Mouse (Mus musculus): ENCODE results near the gene Washc1. TPM values are rescaled to one million over a fixed set of nuclear protein-coding genes. Genes with fewer than 3 reads are reported as not detected.

Washc1 gene
- total RNA-seq, 2 experiments from 2014 or later: 44.2 to 48.1 TPM

GRCm38 (mm10) chr17:66092664-66093063 lies 18.7 kb upstream of the Washc1 start:
- Histone ChIP-seq H3K4me3 (no peak overlapping the region), H3K27ac (peak overlapping the region; percentile 28; the same call in 1 of the 2 replicates)
- DNase-seq (ENCODE audit: low spot score in 2 of 2): no peak
- no peak; the same call in 1 of the 2 replicates for TF ChIP-seq CTCF (conservative IDR thresholded peaks at IDR 0.05)

DNA sequence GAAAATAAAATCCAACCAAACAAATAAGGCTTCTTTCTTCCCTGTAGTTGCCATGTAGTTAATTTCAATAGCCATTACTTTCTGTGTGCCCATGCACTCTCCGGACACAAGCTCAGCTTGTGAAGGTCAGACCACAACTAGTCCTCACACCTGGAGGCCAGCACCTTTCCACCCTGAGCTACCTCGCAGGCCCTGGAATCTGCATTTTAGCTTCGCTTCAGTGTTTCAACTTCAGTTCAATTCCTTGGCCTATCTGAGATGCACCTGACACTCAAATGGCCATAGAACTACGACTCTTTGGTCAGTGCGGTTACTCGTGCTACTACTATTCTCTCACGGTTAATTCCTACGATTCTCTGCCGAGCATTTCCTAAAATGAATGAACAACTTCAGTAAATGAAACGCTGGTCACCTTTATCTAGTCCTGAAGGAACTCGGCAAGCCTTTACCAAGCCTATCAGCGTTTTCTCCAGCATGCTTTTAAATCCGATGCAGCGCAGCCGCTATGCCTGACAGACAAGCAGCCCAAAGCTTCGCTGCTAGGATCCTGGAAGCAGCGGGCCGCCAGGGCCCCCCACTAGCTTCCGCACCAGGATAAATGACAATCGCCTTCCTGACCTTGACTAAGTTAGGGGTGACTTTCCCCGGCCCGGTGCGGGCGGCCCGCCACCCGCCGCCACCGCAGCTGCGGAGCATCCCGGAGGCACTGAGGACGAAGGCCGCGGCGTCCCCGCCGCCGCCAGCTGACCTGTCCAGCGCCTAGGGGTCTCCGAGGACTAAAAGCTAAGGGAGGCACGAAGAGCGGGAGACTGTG lies 10.6 kb upstream of the Washc1 start:
- DNase-seq (ENCODE audit: low spot score in 2 of 2): no peak
- Histone ChIP-seq H3K4me3 (peak overlapping the region; percentile 66), H3K27ac (peak overlapping the region; percentile 99)
- no peak for TF ChIP-seq CTCF (conservative IDR thresholded peaks at IDR 0.05)

- TF ChIP-seq CTCF (conservative IDR thresholded peaks at IDR 0.05): peak; percentile 90
- peak; percentile 90 to 93 for DNase-seq (ENCODE audit: low spot score in 2 of 2)
- peak within 1 kb of the TSS; percentile 66 for H3K4me3 ChIP-seq
- peak within 1 kb of the TSS; percentile 99 for H3K27ac ChIP-seq
Measured at GRCm38 (mm10) chr17:66101380-66102330, 9.7 kb upstream of the Washc1 start, which contains the start of gene Ndufv2. Gene Ndufv2, minus strand, starts transcription at chr17:66101559.

DNA sequence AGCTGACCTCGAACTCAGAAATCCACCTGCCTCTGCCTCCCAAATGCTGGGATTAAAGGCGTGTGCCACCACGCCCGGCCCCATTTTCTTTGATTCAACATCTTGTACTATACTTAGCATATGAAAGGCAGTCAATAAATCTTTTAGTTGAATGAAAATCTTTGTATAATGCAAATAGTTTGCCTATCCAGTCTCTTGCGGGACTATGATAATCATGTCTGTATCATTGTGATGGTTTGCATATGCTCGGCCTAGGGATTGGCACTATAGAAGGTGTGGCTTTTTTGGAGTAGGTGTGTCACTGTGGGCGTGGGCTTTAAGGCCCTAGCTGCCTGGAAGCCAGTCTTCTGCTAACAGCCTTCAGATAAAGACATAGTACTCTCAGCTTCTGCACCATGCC lies 7.3 kb upstream of the Washc1 start:
- no peak overlapping the region for H3K4me3 ChIP-seq
- TF ChIP-seq CTCF (conservative IDR thresholded peaks at IDR 0.05): no peak
- no peak overlapping the region for H3K27ac ChIP-seq
- DNase-seq (ENCODE audit: low spot score in 2 of 2): no peak

DNA sequence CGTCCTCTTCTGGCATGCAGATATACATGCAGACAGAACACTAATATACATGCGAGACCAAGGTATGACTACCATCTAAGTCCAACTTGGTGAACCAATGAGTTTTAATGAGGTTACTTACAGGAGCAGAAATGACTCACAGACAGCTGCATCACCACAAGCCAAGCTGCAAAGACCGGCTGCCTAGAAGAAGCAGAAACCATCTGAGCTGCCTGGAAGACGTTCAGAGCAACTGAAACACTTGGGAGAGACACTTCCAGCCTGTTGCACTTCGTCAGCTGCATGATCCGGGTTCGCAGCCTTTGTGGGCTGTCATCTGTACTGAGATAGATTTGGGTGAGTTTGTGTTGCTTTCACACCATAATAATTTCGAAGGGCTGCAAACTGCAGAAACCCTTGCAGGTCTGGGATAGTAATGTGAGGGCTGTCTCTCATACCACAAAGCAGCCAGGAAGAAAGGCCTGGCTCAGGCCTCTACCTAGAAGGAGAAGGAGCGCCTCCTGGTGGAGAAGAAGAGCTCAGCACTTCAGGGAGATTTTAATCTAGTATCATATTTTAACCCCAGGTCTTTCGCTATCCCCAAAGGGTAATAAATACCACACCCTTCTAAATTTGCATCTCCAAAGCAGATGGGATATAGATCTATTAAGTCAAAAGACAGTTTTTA lies 4.6 kb upstream of the Washc1 start:
- peak; percentile 91 for TF ChIP-seq CTCF (conservative IDR thresholded peaks at IDR 0.05)
- Histone ChIP-seq H3K4me3 (no peak overlapping the region), H3K27ac (no peak overlapping the region; the same call in 1 of the 2 replicates)
- DNase-seq (ENCODE audit: low spot score in 2 of 2): peak; percentile 30 to 67

DNA sequence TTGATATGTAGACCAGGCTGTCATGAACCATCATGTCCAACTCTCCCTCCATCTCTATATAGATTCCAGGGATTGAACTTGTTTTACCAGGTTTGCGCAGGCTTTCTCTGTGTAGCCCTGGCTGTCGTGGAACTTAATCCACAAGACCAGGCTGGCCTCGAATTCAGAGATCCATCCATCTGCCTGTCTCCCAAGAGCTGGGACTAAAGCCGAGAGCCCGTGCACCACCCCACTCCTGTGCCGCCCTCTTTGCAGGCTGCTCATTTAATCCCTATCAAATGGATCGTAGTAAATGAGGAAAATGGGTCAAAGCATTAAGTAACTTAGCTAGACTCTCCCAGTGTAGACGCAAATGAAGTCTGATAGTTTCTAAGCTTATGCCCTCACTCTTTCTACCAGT lies 3.9 kb upstream of the Washc1 start:
- Histone ChIP-seq H3K4me3 (no peak overlapping the region), H3K27ac (no peak overlapping the region)
- no peak for DNase-seq (ENCODE audit: low spot score in 2 of 2)
- no peak for TF ChIP-seq CTCF (conservative IDR thresholded peaks at IDR 0.05)

DNA sequence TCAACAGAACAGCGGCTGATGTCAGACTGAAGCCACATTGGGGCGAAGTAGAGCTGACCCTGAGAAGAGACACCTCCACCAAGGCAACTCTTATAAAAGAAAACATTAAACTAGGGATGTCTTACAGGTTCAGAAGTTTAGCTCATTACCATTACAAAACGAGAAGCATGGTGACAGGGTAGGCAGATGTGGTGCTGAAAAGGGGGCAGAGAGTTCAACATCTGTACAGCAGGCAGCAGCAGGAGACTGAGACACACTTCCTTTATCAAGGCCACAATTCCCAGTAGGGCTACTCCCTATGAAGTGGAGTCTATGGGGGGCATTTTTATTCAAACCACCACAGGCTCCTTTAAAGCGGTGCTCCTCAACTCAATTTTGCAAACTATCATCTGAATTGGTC lies 3.1 kb upstream of the Washc1 start:
- no peak overlapping the region for H3K4me3 ChIP-seq
- TF ChIP-seq CTCF (conservative IDR thresholded peaks at IDR 0.05): no peak
- no peak for DNase-seq (ENCODE audit: low spot score in 2 of 2)
- no peak overlapping the region for H3K27ac ChIP-seq

DNA sequence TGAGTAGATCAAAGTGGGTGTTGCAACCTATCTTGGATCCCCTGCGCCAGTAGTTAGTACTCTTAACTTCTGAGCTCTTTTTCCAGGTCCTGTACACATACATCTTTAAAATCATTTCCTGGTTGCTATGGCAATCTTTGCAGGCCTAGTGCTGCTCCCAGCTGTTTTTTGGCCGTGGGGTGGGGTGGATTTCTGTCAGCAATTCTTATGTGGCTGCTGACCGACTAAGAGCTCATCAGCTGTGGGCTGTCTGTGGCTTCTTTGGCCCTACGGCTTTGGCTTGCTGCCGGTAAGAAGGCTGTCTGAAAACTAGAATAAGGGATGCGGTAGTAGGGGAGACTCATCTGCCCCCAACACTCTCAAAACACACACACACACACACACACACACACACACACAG lies 599 bp upstream of the Washc1 start:
- Histone ChIP-seq H3K4me3 (no peak overlapping the region; the same call in 1 of the 2 replicates), H3K27ac (peak overlapping the region; percentile 93; the same call in 1 of the 2 replicates)
- TF ChIP-seq CTCF (conservative IDR thresholded peaks at IDR 0.05): no peak
- no peak for DNase-seq (ENCODE audit: low spot score in 2 of 2)

DNA sequence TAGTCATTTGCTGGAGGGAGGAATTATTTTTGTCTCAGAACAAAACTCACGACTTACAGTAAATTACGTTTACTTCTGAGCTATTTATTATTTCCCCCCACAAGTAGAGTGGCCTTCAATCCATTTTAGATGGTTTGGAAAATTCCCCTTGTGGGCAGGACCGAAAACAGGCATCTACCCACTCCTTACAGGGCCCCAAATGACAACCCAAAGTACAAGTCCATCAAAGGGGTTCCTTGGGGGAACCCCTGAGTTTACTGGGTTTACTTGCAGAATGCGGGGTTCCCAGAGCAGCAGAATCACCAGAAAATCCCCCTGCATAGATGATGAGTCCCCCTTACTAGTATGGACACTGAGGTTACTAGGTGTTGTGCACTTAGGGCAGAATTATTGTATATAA lies 821 bp downstream of the Washc1 start:
- no peak for TF ChIP-seq CTCF (conservative IDR thresholded peaks at IDR 0.05)
- Histone ChIP-seq H3K4me3 (peak overlapping the region; percentile 86), H3K27ac (peak overlapping the region; percentile 93; the same call in 1 of the 2 replicates)
- DNase-seq (ENCODE audit: low spot score in 2 of 2): no peak

DNA sequence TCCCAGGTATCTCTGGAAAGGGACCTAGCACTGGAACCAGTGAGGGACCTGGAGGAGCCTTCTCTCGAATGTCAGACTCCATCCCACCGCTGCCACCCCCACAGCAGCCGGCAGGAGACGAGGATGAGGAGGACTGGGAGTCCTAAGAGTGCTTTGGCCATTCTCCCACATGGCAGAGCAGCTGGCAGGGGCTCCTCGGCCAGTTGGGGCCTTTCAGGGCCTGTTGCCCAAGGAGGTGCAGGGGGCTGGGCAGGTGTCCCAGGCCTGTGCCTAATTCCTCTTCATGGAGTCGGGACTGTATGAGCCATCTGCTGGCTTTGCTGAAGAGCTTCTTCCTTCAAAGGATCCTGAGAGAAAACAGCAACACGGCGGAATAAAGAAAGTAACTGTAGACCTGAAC lies 7.6 kb downstream of the Washc1 start:
- DNase-seq (ENCODE audit: low spot score in 2 of 2): no peak
- Histone ChIP-seq H3K4me3 (no peak overlapping the region), H3K27ac (no peak overlapping the region)
- no peak for TF ChIP-seq CTCF (conservative IDR thresholded peaks at IDR 0.05)

- TF ChIP-seq CTCF (conservative IDR thresholded peaks at IDR 0.05): no peak
- H3K4me3 ChIP-seq: no peak overlapping the region
- no peak overlapping the region for H3K27ac ChIP-seq
- DNase-seq (ENCODE audit: low spot score in 2 of 2): no peak
Measured at GRCm38 (mm10) chr17:66120701-66121100, 9.4 kb downstream of the Washc1 start.

GRCm38 (mm10) chr17:66123066-66123815 lies 11.9 kb downstream of the Washc1 start, which contains the start of gene Ddx11:
Gene Ddx11, plus strand, starts transcription at chr17:66123520.
- peak within 1 kb of the TSS; percentile 94 for H3K4me3 ChIP-seq
- DNase-seq (ENCODE audit: low spot score in 2 of 2): peak; percentile 83 to 93
- peak within 1 kb of the TSS; percentile 59 for H3K27ac ChIP-seq
- peak; percentile 32; the same call in 1 of the 2 replicates for TF ChIP-seq CTCF (conservative IDR thresholded peaks at IDR 0.05)

All from layer of hippocampus, adult 2 months (tissue).